Mouse (Mus musculus) naive thymus-derived CD4-positive, alpha-beta T cell, adult 5 months (primary cell): ENCODE data around the gene Nol3. TPM values are rescaled to one million over a fixed set of nuclear protein-coding genes. Genes with fewer than 3 reads are reported as not detected.

ENCODE experiments used
- polyA plus RNA-seq: library from polyadenylated mRNA; unstranded; fragments of 100-300 nt; shearing (Covaris generic); gene quantifications from one replicate; pipeline ENCODE4 v1.2.1, GENCODE M21; 2017

The Nol3 gene
- polyA plus RNA-seq: not detected

DNA sequence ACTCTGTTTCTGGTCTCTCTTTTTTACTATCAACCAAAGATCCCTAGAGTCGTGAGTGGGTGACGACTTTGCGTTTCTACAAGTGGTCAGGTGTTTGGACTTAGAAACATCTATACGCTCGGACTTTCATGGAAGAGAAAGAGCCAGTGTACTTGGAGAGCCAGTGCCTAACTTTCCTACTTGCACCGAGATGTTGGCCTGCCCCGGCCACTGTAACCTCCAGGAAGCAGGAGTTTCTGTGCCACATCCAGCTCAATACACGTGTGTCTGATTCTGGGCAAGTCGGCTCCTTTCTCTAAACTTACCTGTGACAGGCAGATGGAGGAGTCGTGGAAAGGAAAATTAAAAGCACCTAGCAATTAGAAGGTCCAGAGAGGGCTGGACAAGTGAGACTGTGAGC lies at the start of gene Nol3:
Gene Nol3 (plus strand): TSS at position 301 of the 400 bp plus-strand sequence.

DNA sequence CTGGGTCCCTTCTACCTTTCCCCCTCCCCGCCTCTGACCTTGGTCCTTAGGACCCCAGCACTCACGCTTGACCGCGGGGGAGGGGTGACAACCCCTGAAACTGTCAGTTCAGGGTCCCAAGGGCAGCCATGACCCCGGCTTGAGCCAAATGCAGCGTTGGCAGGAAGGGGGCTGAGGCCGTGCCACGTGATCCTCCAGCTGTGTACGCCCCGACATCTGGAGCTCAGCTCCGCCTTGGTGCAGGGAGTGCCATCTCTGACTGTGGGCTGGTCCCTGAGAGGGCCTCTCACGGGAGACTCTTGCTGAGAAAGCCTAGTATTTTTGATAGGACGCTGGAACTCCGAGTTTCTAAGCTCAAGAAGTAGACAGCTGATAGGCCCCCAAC lies 21.0 kb upstream of the Nol3 start, which contains the start of gene B3gnt9:
Gene B3gnt9 (minus strand): TSS at position 188 of the 385 bp plus-strand sequence.

DNA sequence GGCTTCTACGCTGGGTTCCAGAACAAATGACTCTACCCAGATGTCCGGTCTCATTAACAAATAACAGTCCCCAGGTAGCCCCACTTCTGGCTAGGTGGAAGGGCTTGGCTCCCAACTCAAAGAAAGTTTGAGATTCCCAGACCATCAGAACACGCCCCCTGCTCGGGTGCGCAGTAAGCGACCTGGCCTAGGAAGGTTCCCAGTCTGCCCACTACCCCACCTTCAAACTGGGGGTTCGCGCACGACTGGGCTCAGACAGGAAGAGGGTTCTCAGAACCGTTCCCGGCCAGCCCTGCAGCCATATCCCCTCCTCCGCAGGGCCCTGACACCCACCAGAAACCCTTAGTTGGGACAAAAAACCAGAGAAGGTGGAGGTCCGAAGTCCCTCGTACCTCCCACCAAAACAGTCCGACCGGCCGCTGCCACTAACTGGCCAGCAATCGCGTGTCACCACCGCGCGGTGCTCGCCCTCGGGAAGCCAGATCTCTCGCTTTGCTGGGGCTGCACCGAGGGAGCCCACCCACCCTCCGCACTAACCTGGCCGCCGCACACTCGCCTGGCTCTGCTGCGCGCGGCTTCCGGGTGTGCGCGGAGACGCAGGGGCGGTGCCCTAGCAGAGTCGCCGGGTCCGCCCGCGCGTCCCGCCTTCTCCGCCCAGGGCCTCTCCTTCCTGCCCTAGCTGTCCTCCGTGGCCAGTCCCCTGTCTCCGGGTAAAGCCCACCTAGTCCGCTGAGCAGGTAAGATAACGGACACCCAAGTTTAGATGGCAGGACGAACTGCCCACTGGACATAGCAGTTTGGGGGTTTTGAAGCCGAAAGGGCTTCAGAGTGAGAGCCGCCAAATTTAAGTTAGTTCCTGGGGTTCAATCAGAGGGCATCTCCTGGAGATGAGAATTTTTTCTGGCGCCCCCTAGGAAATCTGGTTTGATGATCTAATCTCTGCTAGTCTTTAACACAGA lies 11.6 kb upstream of the Nol3 start, which contains the start of the genes Tradd and Fbxl8:
Gene Tradd (minus strand): TSS at position 586 of the 959 bp plus-strand sequence.
Gene Fbxl8 (plus strand): TSS at position 625 of the 959 bp plus-strand sequence.

DNA sequence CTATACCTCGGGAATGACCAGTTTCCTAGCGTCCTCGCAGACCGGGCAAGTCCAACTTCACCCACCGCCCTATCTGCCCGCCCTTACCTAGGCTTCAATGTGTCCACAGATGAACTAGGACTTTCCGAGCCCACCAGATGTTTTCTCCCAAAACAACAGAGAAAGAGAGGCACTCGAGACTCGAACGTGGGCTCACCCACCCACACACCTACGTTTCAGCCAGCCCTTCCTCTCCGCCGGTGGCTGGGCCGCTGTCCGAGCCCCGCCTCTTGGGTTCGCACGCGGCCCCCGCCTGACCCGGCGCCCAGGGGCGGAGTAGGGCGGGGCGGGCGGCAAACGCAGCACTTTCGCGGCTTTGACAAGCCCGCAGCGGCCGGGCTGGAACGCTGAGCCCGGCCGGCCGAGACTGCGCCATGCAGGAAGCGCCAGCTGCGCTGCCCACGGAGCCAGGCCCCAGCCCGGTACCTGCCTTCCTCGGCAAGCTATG lies 6.4 kb upstream of the Nol3 start, which contains the start of gene Hsf4:
Gene Hsf4 (plus strand): TSS at position 341 of the 487 bp plus-strand sequence.

DNA sequence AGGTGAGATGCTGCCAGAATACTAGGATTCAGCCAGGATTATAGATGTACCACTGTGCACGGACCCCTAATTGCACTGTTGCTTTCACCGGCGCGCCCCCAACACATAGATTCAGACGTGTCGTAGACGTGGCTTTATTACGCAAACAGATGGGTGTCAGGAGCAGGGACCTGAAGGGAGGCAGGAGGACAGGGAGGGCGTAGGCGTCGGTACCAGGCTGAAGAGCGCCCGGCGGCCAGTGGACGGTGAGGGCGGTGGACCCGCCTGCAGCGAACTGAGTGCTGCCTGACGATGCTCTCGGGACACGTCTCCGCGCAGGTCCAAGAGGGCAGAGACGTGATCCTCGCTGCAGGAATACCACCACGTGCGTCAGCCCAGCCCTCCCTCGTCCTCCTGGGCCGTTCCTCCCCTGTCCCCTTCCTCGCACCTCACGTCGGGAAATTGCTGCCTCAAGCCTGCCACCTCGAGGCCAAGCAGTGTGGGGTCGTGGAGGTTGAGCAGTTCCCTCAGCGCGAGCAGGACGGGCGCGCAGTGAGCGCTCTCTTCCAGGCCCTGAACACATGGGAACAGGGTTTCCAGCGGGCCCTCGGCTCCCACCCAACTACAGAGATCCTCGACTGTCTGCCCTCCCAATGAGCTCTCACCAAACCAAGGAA lies 14.0 kb downstream of the Nol3 start, which contains the start of gene 4931428F04Rik:
Gene 4931428F04Rik (minus strand): TSS at position 60 of the 656 bp plus-strand sequence.

GRCm38 (mm10) chr8:105295895-105296573 lies 20.1 kb downstream of the Nol3 start, which contains the start of gene Exoc3l:
Gene Exoc3l (minus strand): TSS chr8:105296101.

DNA sequence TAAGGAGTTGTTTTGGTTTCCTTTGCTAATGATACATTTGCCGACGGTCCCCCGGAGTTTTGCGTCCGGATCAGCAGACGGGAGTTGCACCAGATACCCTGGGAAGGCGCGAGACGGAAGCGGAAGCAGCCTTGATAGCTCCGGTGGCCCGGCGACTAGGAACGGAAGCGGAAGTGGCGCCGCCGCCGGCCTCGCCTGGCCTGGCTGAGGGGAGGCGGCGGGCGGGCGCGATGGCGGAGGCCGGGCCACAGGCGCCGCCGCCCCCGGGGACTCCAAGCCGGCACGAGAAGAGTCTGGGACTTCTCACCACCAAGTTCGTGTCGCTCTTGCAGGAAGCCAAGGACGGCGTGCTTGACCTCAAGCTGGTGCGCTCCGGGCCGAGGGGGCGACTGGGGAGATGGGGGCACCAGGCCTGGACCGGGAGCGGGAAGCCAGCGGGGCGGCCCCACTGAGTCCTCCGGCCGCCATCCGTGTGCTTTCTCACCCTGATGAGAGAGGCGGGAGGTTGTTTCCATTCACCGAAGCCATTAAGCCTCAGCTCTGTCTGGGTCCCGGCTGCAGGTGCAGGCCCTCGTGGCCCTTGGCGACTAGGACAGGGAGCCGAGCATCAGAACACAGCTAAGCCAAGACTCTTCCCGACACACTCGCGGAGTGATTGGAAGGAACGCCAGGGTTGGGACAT lies 21.7 kb downstream of the Nol3 start, which contains the start of gene E2f4:
Gene E2f4 (plus strand): TSS at position 153 of the 682 bp plus-strand sequence.

GRCm38 (mm10) chr8:105305211-105306145 lies 29.5 kb downstream of the Nol3 start, which contains the start of gene Elmo3:
Gene Elmo3 (plus strand): TSS chr8:105305601.

DNA sequence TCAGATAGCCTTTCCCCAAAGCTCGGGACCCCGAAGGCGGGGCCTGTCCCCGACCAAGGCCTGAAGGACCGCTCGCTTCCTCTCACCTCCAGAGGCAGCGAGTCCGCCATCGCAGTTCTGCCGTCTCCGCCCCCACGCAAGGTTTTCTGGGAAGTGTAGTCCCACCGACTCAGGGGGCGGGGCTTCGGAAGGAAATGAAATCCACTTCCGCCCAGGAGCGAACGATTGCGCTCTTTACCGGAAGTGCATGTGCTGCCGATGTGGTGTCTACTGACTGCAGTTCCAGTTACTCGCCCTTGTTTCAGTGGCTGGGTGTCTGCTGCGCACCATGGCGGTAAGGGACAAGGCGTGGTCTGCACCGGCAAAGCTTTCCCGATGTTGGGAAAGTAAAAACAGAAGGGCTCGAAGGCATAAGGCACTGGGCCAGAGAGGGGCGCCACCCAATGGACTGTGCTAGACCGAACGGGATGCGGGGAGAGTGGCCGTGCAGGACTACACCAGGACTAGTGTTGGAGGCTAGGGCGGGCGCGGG lies 50.3 kb downstream of the Nol3 start, which contains the start of the genes Lrrc29 and Tmem208:
Gene Lrrc29 (minus strand): TSS at position 138 of the 532 bp plus-strand sequence.
Gene Tmem208 (plus strand): TSS at position 214 of the 532 bp plus-strand sequence.

Other genes starting within 250 kb of the Nol3 start
- not detected for gene Ces3a, start 227.5 kb upstream of the Nol3 start, polyA plus RNA-seq
- gene Ces3b, start 192.4 kb upstream of the Nol3 start, polyA plus RNA-seq: not detected
- gene Ces4a, start 144.3 kb upstream of the Nol3 start, polyA plus RNA-seq: not detected
- gene Cbfb, start 105.5 kb upstream of the Nol3 start, polyA plus RNA-seq: 89.9 TPM
- 29.6 TPM for gene D230025D16Rik, start 51.0 kb upstream of the Nol3 start, polyA plus RNA-seq
- 0.55 TPM for gene B3gnt9, start 21.0 kb upstream of the Nol3 start, polyA plus RNA-seq
- gene Tradd, start 11.5 kb upstream of the Nol3 start, polyA plus RNA-seq: 40.0 TPM
- 9.9 TPM for gene Fbxl8, start 11.5 kb upstream of the Nol3 start, polyA plus RNA-seq
- gene Hsf4, start 6.3 kb upstream of the Nol3 start, polyA plus RNA-seq: not detected
- 2.1 TPM for gene 4931428F04Rik, start 13.7 kb downstream of the Nol3 start, polyA plus RNA-seq
- gene Exoc3l, start 20.0 kb downstream of the Nol3 start, polyA plus RNA-seq: 1.8 TPM
- 112 TPM for gene E2f4, start 21.5 kb downstream of the Nol3 start, polyA plus RNA-seq
- gene Elmo3, start 29.5 kb downstream of the Nol3 start, polyA plus RNA-seq: 4.2 TPM
- gene Lrrc29, start 50.1 kb downstream of the Nol3 start, polyA plus RNA-seq: 1.9 TPM
- gene Tmem208, start 50.2 kb downstream of the Nol3 start, polyA plus RNA-seq: 62.3 TPM
- 1.6 TPM for gene Fhod1, start 71.8 kb downstream of the Nol3 start, polyA plus RNA-seq
- gene Slc9a5, start 72.7 kb downstream of the Nol3 start, polyA plus RNA-seq: 0.11 TPM
- not detected for gene Plekhg4, start 97.1 kb downstream of the Nol3 start, polyA plus RNA-seq
- not detected for gene Kctd19, start 137.4 kb downstream of the Nol3 start, polyA plus RNA-seq
- gene Lrrc36, start 137.4 kb downstream of the Nol3 start, polyA plus RNA-seq: not detected
- not detected for gene Tppp3, start 195.4 kb downstream of the Nol3 start, polyA plus RNA-seq
- gene Zdhhc1, start 220.8 kb downstream of the Nol3 start, polyA plus RNA-seq: 4.9 TPM
- 0.19 TPM for gene Hsd11b2, start 242.6 kb downstream of the Nol3 start, polyA plus RNA-seq